Mouse (Mus musculus) liver, postnatal 0 days (tissue): Measurements from ENCODE around the gene Srp54c.
"Not testable (repeated sequence)": the region's sequence is repeated elsewhere in the genome, so short reads cannot be mapped to it uniquely, and the experiment has no call there.

Source experiments
- CTCF ChIP-seq: sonication (generic); IDR thresholded peaks from 2 replicates; pipeline ENCODE4 v1.5.1; 2016; ENCODE audit warnings: antibody characterized with exemption, low read depth
- EP300 ChIP-seq: IDR thresholded peaks from 2 replicates; pipeline ENCODE4 v1.6.1; 2016; ENCODE audit warnings: antibody characterized with exemption, low read depth, mild to moderate bottlenecking

DNA sequence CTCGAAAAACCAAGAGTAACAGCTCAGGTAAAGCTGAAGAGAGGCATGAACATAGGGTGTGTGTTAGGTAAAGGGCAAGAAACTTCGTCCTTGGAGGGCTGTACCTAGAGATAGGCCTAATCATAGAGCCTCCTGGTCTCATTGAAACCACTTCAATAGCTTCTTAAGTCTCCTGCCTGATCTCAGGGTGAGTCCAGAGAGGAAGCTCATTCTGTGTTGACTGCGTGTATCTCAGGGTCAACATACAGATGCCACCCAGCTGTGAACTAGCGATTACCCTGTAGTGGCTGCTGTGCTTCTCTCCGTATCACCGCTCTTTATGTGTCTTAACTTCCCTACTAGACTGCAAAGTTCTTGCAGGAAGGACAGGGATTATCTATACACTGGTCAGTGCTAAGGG is 17.0 kb upstream of the Srp54c start:
- not testable (repeated sequence) for TF ChIP-seq CTCF, EP300
